Mouse (Mus musculus) ES-E14 (cell line): ENCODE results near the gene Msi2.

Source experiments
- CHD2 ChIP-seq: IDR thresholded peaks from 2 replicates; pipeline ENCODE4 v1.6.1; 2014; ENCODE audit warnings: mild to moderate bottlenecking, low read depth, low read length, inconsistent platforms
- MAFK ChIP-seq: IDR thresholded peaks from 2 replicates; pipeline ENCODE4 v1.6.1; 2014; ENCODE audit warnings: mild to moderate bottlenecking, low read depth, low read length, inconsistent platforms; ENCODE audit not compliant: insufficient read depth
- ZC3H11A ChIP-seq: IDR thresholded peaks from 2 replicates; pipeline ENCODE4 v1.6.1; 2012; ENCODE audit warnings: low read depth, mild to moderate bottlenecking, inconsistent platforms, low read length, borderline replicate concordance

DNA sequence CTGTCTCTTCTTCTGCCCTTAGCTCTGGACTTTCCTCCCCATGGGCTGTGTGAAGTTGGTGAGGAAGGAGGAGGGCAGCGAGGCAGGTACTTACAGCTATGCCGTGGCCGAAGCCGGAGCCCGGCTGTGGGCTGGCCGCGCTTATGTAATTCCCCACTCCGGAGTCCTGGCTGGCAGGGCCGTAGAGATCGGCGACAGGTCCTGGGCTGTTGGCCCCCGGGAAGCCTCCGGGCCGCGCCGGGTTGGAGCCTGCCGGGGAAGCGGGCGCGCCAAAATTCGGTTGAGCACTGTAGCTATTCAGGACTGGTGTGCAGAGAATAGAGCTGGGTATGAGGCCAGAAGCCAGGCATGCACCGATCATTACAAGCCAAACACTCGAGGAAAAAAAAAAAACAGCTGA is 369.6 kb downstream of the Msi2 start:
- no peak for TF ChIP-seq CHD2
- TF ChIP-seq ZC3H11A: no peak
- no peak for TF ChIP-seq MAFK
